Mouse (Mus musculus) embryo, embryonic 10 days (tissue): ENCODE results near the gene Pla2g2c.

Source experiments
- DNase-seq: peaks from one replicate; pipeline ENCODE4 v3.0.0-alpha.2; 2015; ENCODE audit warnings: low spot score

Gene Pla2g2c

GRCm38 (mm10) chr4:138752603-138753002 is 28.0 kb downstream of the Pla2g2c start:
- DNase-seq: no peak

DNA sequence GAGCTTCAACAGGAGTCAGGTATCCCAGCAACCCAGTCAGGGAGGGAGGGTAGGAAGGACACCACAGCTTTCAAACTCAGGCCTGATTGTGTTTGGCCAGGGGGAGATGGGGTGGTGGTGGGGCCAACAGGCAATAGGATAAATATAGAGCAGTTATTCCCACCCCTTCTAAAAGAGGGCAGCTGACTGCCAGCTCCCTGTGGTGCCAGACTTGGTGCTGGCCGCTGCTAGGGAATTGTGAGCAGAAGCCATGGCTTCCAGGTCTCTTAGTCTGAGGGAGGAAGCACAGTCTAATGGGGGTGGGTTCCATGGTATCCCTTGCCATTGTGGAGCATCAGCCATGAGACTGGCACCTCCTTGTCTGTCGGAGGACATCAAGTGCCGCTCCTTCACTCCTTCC is 29.0 kb downstream of the Pla2g2c start:
- no peak for DNase-seq

DNA sequence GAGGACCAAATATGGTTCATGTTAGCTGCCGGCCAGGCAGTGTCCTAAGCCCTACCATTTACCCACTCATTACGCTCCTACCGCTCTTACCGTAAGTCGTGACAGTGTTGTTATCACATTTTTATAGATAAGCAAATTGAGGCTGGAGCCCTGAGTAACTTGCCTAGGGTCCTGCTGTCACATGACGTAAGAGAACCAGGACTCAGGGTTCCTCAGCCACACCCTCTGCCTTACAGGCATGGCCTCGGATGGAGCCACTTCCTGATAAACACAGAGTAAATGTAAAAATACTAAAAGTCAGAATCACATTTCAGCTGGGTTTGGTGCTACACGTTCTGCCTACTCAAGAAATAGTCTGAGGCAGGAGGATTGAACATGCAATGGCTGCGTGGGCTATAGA is 29.8 kb downstream of the Pla2g2c start:
- DNase-seq: no peak

GRCm38 (mm10) chr4:138755439-138755838 is 30.8 kb downstream of the Pla2g2c start:
- DNase-seq: no peak

DNA sequence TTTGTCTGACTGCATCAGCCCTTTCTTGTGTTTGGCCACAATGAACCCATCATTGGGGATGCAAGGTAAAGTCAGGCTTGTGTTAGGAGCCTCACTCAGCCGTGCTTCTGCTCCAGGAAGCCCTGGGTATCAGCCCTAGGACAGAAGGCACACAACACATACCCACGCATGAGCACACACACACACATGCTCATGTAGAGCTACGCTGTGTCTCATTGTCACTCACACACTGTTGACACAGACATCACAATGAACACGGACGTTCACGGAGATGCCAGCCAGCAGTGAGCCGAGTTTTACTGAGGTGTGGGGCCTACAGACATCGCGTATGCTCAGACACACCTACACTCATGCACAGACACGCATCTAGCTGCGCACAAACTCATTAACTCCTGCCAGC is 31.4 kb downstream of the Pla2g2c start:
- DNase-seq: no peak

DNA sequence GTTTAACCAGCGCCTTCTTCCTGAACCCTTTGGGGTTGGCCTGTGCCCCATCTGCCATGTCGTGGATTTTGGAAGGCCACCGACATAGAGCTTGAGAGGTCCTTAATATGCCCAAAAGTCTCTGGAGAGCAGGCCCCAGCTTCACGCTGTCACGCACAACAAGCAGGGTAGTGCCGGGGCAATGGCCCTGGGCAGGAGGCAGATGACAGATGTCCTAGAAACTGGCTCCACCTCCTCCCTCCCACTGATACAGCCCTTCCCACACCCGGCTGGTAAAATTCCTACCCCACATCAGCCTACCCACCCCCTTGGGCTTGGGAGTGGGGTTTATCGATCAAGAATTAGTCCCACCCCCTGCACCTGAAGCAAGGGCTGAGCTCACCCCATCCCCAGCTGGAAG is 32.8 kb downstream of the Pla2g2c start, which contains the start of gene Pla2g2f:
Gene Pla2g2f (minus strand): TSS at position 211 of the 400 bp plus-strand sequence.
- DNase-seq: no peak

- DNase-seq: no peak
Measured at GRCm38 (mm10) chr4:138762266-138762665, 37.7 kb downstream of the Pla2g2c start.

- DNase-seq: no peak
Measured at GRCm38 (mm10) chr4:138771970-138772369, 47.4 kb downstream of the Pla2g2c start.

DNA sequence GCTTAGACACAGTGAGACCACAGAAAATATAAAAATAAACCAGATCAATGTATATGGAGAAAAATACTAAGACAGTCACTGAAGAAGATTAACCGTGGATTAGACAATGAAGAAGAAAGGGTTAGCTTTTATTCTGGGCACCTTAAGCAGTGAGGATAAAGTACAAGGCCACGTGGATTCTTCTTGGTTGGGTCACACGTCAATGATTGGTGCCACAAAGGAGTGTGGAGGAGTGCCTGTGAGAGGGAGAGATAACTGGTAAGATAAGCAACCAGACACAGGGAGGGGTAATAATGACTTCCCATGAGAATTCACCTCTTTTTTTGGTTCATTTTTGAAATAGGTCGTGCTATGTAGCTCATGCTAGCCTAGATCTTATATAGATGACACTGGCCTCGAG is 47.8 kb downstream of the Pla2g2c start:
- no peak for DNase-seq

- DNase-seq: no peak
Measured at GRCm38 (mm10) chr4:138775435-138775834, 50.8 kb downstream of the Pla2g2c start, which contains the start of gene Pla2g2d. Gene Pla2g2d, plus strand, starts transcription at chr4:138775735.

DNA sequence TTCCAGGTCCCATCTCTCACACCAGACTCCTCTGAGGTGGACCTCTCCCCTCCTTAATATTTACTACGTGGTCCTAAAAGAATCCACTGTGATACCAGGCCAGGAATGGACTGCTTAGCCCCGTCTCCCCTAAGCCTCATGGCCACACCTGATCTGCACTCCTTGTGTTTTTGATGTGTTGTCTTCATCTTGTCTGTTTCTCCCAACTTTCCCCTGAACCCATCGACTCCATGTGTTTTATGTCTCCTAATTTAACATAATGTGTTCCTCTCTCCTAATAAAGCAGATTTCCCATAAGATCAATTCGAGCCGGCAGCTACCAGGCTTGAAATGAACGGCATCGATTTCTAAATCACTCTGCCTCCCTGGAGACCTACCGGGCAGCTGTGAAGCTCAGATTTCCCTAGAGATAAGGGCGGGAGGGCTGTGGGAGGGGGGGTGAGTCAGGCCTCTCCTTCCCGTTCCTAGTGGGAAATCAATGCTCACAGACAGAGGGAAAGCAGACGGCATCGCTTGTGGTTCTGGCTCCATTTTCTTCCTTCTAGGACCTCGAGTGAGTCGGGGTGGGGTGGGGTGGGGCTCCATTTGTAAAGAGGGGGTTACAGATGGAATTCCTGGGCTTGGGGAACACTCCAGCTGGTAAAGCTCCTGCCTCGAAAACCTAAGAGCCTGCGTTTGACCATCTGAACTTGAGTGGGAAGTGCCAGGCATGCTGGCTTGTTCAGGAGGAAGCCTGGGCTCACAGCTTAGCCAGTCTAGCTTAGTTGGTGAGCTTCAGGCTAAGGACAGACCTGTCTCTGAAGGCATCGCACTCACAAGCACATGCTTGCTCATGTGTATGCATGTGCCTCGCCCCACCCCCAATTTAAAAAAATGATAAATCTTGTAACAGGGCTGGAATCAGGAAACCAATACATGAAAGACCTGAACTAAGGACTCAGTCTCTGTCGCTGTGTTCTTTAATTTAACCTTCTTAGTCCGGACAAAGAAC is 53.1 kb downstream of the Pla2g2c start:
- no peak for DNase-seq

GRCm38 (mm10) chr4:138780300-138780699 is 55.7 kb downstream of the Pla2g2c start:
- no peak for DNase-seq

DNA sequence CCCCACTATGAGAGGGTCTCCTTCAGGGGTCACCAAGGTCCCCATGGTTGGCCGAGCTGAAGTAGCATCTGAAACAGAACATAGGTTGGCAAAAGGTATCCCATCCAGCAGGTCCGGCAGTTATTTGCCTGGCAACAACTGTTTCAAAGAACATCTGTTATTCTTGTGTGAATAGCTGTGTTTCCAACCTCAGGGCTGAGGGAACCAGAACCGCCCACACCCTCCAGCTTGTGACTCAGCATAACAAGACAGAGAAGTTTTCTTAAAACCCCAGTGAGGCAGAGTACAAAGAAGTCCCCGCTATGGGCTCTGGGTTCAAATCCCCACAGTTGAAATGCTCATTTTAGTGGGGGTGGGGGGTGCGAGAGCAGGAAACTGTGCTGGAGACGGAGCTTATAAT is 57.5 kb downstream of the Pla2g2c start:
- no peak for DNase-seq

DNA sequence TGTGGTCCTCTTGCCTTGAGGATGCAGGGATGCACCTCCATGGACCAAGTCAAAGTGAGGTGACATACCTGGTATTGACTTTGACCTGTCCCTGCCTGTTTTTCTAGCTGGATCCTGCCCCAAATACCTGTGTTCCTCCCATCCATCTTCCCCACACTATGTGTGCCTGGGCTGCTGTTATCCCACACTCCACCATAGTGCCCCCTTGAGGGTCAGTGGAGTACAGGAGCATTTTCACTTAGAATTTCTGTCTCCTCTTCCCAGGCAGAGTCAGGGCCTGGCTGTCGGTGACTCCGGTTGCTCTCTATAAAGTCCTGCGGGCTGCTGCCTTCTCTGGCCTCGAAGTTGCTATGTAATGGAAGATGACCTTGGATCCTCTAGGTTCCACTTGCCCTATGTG is 61.1 kb downstream of the Pla2g2c start:
- no peak for DNase-seq

GRCm38 (mm10) chr4:138786141-138786540 is 61.5 kb downstream of the Pla2g2c start:
- DNase-seq: no peak

- no peak for DNase-seq
Measured at GRCm38 (mm10) chr4:138788381-138788780, 63.8 kb downstream of the Pla2g2c start.

DNA sequence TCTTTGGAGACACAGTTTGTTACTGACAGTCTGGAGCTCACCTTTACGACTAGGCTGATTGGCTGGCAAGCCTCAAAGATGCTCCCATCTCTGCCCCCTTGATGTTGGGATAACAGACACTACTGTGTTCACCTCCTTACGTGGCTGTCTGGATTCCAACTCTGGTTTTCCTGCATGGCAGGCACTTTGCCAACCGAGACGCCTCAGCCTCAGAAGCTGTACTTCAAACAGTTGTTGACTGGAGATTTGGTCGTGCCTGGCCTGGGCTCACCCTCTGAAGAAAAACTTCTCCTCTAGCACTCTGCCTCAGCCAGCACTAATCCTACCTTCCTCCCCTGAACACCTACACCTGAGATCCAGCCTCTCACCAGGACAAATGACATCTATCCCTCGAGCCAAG is 66.9 kb downstream of the Pla2g2c start:
- no peak for DNase-seq

DNA sequence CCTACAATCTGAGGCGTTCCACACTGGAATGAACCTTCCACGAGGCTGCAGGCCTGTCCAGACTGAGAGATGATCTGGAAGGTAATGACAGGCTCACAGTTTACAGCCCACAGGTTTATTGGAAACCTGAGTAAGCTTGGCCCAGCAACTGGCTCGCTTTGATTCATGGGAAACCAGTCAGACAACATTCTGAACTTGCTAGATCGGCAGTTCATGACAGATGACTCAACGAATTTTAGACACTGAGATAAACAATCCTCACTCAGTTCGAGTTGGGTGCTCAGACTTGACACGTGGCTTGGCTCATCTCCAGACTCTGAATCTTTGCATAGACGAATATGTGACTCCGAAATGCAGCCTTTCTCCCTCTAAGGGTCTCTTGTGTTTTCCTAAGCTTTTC is 68.0 kb downstream of the Pla2g2c start:
- DNase-seq: peak; percentile 51

DNA sequence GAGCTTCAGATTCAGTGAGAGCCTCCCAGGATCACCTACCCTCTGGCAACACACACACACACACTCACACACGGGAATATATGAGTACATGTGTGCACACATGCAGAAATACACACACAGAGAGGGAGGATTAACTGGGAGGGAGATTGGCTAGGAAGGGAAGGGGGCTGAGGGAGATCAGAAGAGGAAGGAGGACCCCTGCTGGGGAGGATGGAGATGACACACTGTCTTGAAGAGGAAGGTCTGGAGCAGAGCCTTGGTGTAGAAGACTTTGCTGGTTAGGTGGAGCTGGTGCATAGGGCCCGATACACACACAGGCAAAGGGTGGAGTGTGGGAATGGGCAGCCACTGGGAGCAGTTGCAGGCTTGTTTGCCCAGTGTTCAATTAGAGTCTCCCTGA is 68.7 kb downstream of the Pla2g2c start:
- peak; percentile 54 for DNase-seq

GRCm38 (mm10) chr4:138794344-138794743 is 69.8 kb downstream of the Pla2g2c start:
- DNase-seq: no peak
